Mouse (Mus musculus) bone marrow macrophage, adult 2 months (primary cell): ENCODE results near the gene Lrrn4cl.

ENCODE experiments used
- CTCF ChIP-seq: IDR thresholded peaks from 2 replicates; pipeline ENCODE4 v1.5.1; 2012; ENCODE audit warnings: low read depth, mild to moderate bottlenecking, low read length, moderate library complexity
- POLR2A ChIP-seq: IDR thresholded peaks from 2 replicates; pipeline ENCODE4 v1.6.1; 2012; ENCODE audit warnings: mild to moderate bottlenecking, low read depth, low read length, borderline replicate concordance

DNA sequence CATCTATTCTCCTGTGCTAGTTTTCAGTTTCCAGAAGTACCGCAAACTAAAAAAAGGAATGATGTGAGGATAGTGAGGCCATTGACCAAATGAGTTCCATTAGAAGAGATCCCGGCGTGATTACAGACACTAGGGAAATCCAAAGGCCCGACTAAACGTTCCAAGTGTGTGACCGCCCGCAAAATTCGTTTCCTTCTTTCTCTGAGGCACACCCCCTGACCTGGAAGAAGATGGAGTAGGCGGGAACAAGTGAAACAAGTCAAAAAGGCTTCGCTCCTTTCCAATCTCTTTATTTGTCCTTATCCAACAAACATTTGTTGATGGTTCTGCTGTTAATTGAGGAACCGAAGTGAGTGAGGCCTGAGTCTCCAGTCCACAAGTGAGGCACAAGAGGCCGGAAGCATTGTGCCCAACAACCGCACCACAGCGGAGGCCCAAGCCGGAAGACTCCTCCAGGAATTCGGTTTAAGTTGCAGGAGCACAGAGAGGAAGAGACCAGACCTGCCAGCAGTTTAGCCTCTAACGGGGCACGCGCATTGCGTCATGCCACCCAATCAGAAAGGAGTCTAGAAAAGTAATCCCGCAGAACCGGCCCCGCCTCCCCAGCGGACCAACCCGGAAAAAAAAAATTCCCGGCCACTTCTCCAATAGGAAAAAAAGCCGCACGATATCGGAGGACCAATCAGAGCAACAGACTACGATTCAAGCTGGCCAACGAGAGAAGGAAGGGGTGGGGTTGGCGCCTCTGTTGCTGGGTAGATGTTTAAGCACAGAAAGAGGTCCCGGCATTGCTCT is 31.6 kb upstream of the Lrrn4cl start, which contains the start of gene Ttc9c:
- TF ChIP-seq POLR2A = no peak
- no peak for TF ChIP-seq CTCF
